Mouse (Mus musculus): ENCODE data around the gene Lst1.

DNA sequence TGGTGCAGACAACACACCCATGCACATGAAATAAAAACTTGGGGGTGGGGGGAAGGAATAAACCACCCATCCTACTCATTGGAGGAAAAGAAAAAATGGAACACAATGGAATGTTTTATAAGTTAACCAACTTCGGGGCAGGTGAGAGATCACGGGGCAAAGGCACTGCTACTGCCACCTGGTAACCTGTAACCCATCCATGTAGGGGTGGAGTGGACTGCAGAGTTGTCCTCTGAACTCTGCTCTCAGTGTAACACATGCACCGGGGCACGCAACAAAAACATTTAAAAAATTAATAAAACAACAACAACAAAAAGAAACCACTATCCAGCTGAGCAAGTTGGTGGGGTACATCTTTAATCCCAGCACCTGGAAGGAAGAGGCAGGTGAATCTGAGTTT is 36.1 kb downstream of the Lst1 start:
- no peak for TF ChIP-seq CTCF (IDR thresholded peaks at IDR 0.05; ENCODE audit: borderline replicate concordance, insufficient read depth, low read length)
- no peak for TF ChIP-seq POLR2A (IDR thresholded peaks at IDR 0.05; ENCODE audit: low read depth, low read length)

Data from embryonic fibroblast, embryonic 13.5 days (primary cell).